Mouse (Mus musculus): ENCODE results near the gene Radil. TPM values are rescaled to one million over a fixed set of nuclear protein-coding genes. Genes with fewer than 3 reads are reported as not detected.

Gene Radil
- total RNA-seq, 2 experiments from 2014 or later, result 13.4 to 15.7 TPM

GRCm38 (mm10) chr5:142448076-142448475, 102.8 kb downstream of the Radil start:
- DNase-seq (ENCODE audit: low spot score in 2 of 2), result peak; percentile 90 to 95
- H3K4me3 ChIP-seq, result no peak overlapping the region; the same call in 1 of the 2 replicates
- TF ChIP-seq CTCF (conservative IDR thresholded peaks at IDR 0.05), result peak; percentile 91
- peak overlapping the region; percentile 68 for H3K27ac ChIP-seq

- TF ChIP-seq CTCF (conservative IDR thresholded peaks at IDR 0.05), result no peak; the same call in 1 of the 2 replicates
- H3K4me3 ChIP-seq, result no peak overlapping the region
- DNase-seq (ENCODE audit: low spot score in 2 of 2), result no peak
- H3K27ac ChIP-seq, result peak overlapping the region; percentile 15; the same call in 1 of the 2 replicates
These were observed 105.2 kb downstream of the Radil start for GRCm38 (mm10) chr5:142445709-142446108.

- Histone ChIP-seq H3K27ac (peak overlapping the region; percentile 15; the same call in 1 of the 2 replicates), H3K4me3 (no peak overlapping the region)
- no peak for TF ChIP-seq CTCF (conservative IDR thresholded peaks at IDR 0.05)
- DNase-seq (ENCODE audit: low spot score in 2 of 2), result no peak
These were observed 105.9 kb downstream of the Radil start for GRCm38 (mm10) chr5:142444791-142445531.

- DNase-seq (ENCODE audit: low spot score in 2 of 2), result no peak
- Histone ChIP-seq H3K4me3 (no peak overlapping the region), H3K27ac (no peak overlapping the region)
- no peak for TF ChIP-seq CTCF (conservative IDR thresholded peaks at IDR 0.05)
These were observed 106.9 kb downstream of the Radil start for GRCm38 (mm10) chr5:142443994-142444393.

- no peak overlapping the region for H3K27ac ChIP-seq
- no peak for DNase-seq (ENCODE audit: low spot score in 2 of 2)
- TF ChIP-seq CTCF (conservative IDR thresholded peaks at IDR 0.05), result no peak
- H3K4me3 ChIP-seq, result no peak overlapping the region
These were observed 107.4 kb downstream of the Radil start for GRCm38 (mm10) chr5:142443514-142443913.

GRCm38 (mm10) chr5:142442045-142442440, 108.9 kb downstream of the Radil start:
- TF ChIP-seq CTCF (conservative IDR thresholded peaks at IDR 0.05), result no peak
- DNase-seq (ENCODE audit: low spot score in 2 of 2), result no peak
- H3K27ac ChIP-seq, result no peak overlapping the region; the same call in 1 of the 2 replicates
- no peak overlapping the region for H3K4me3 ChIP-seq

GRCm38 (mm10) chr5:142441332-142442044, 109.4 kb downstream of the Radil start:
- no peak for DNase-seq (ENCODE audit: low spot score in 2 of 2)
- no peak for TF ChIP-seq CTCF (conservative IDR thresholded peaks at IDR 0.05)
- Histone ChIP-seq H3K27ac (peak overlapping the region; percentile 82), H3K4me3 (peak overlapping the region; percentile 43; the same call in 1 of the 2 replicates)

- TF ChIP-seq CTCF (conservative IDR thresholded peaks at IDR 0.05), result peak; percentile 27
- peak; percentile 51 for DNase-seq (ENCODE audit: low spot score in 2 of 2)
- H3K27ac ChIP-seq, result peak overlapping the region; percentile 82
- H3K4me3 ChIP-seq, result peak overlapping the region; percentile 43
These were observed 110.3 kb downstream of the Radil start for GRCm38 (mm10) chr5:142440451-142441147.

- H3K4me3 ChIP-seq, result peak overlapping the region; percentile 43
- no peak for TF ChIP-seq CTCF (conservative IDR thresholded peaks at IDR 0.05)
- DNase-seq (ENCODE audit: low spot score in 2 of 2), result no peak
- peak overlapping the region; percentile 82 for H3K27ac ChIP-seq
These were observed 110.9 kb downstream of the Radil start for GRCm38 (mm10) chr5:142439911-142440432.

- TF ChIP-seq CTCF (conservative IDR thresholded peaks at IDR 0.05), result no peak
- DNase-seq (ENCODE audit: low spot score in 2 of 2), result no peak
These were observed 112.4 kb downstream of the Radil start for GRCm38 (mm10) chr5:142438380-142438938.

GRCm38 (mm10) chr5:142435736-142436135, 115.2 kb downstream of the Radil start:
- no peak for TF ChIP-seq CTCF (conservative IDR thresholded peaks at IDR 0.05)
- DNase-seq (ENCODE audit: low spot score in 2 of 2), result no peak
- Histone ChIP-seq H3K4me3 (no peak overlapping the region), H3K27ac (peak overlapping the region; percentile 88; the same call in 1 of the 2 replicates)

More at GRCm38 (mm10) chr5:142438380-142438938, 112.4 kb downstream of the Radil start:
- no peak overlapping the region for H3K4me3 ChIP-seq
- H3K27ac ChIP-seq, result peak overlapping the region; percentile 74

Other genes with a start within 250 kb of the Radil start
- 10 to 100 TPM; 53.0 to 60.3 TPM for gene Foxk1, start 149.6 kb downstream of the Radil start, total RNA-seq (2021)
- gene Ap5z1, start 87.2 kb downstream of the Radil start, total RNA-seq (2021), result 10 to 100 TPM; 24.4 to 31.3 TPM
- gene Papolb, start 21.0 kb downstream of the Radil start, total RNA-seq (2021), result under 1 TPM; 0.66 to 0.84 TPM
- 100 to 1,000 TPM; 155 to 167 TPM for gene Mmd2, start 57.7 kb upstream of the Radil start, total RNA-seq (2021)
- gene Wipi2, start 76.6 kb upstream of the Radil start, total RNA-seq (2021), result 100 to 1,000 TPM in 1 of 2 experiments, 10 to 100 TPM in 1; 99.8 to 102 TPM
- gene Slc29a4, start 141.4 kb upstream of the Radil start, total RNA-seq (2021), result 10 to 100 TPM; 54.0 to 57.7 TPM

All from layer of hippocampus, adult 2 months (tissue).